Mouse (Mus musculus): ENCODE measurements around the gene Sh3bgr.

DNA sequence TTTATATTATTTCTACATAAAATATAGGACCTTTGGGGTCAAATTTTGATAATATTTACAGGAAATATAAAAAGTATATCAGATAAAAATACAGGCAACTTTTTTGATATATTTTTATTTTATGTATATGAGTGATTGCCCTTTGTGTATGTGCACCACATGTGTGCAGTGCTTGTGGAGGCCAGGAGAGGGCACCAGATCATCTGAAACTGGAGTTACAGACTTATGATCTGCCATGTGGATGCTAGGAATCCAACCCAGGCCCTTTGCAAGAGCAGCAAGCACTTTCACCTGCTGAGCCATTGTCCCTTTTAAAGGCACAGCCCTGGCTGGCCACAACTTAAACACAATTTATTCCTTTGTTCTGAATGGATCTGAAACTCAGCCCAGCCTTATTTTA, 21.1 kb upstream of the Sh3bgr start:
- TF ChIP-seq CTCF (IDR thresholded peaks at IDR 0.05; ENCODE audit: borderline replicate concordance, control insufficient read depth, extremely low read depth, insufficient read depth, low read length, poor library complexity) = no peak
- no peak for TF ChIP-seq POLR2A (IDR thresholded peaks at IDR 0.05; ENCODE audit: control insufficient read depth, extremely low read depth, insufficient read depth, low read length, poor library complexity)

Measured in thymus, adult 2 months (tissue).